Mouse (Mus musculus) intestine, postnatal 0 days (tissue): ENCODE results near the gene C1qtnf1. TPM values are rescaled to one million over a fixed set of nuclear protein-coding genes. Genes with fewer than 3 reads are reported as not detected.

ENCODE experiments used
- ATAC-seq: fragments of 200-750 bp; cut with Nextera tagmentation; 2 replicates; pipeline ENCODE4 v1.8.0; 2017; ENCODE audit warnings: mild to moderate bottlenecking, moderate TSS enrichment, moderate library complexity
- H3K27ac ChIP-seq: fragments of 300-500 bp; sonication (generic); 2 replicates; pipeline ENCODE4 v1.5.1; 2014; ENCODE audit warnings: mild to moderate bottlenecking, low read depth, low read length, moderate library complexity
- H3K27me3 ChIP-seq: fragments of 300-500 bp; sonication (generic); replicated peaks from 2 replicates; pipeline ENCODE4 v1.6.1; 2014; ENCODE audit warnings: low read length, mixed read lengths; ENCODE audit not compliant: control insufficient read depth, insufficient read depth
- H3K36me3 ChIP-seq: fragments of 300-500 bp; sonication (generic); 2 replicates; pipeline ENCODE4 v1.6.1; 2014; ENCODE audit warnings: mild to moderate bottlenecking, moderate library complexity; ENCODE audit not compliant: control insufficient read depth, insufficient read depth
- H3K4me1 ChIP-seq: fragments of 300-500 bp; sonication (generic); replicated peaks from 2 replicates; pipeline ENCODE4 v1.6.1; 2014; ENCODE audit warnings: antibody characterized with exemption, low read length, mixed read lengths; ENCODE audit not compliant: control insufficient read depth, insufficient read depth
- H3K4me2 ChIP-seq: fragments of 300-500 bp; sonication (generic); replicated peaks from 2 replicates; pipeline ENCODE4 v1.6.1; 2014; ENCODE audit warnings: low read depth, mild to moderate bottlenecking, moderate library complexity
- H3K4me3 ChIP-seq: fragments of 300-500 bp; sonication (generic); 2 replicates; pipeline ENCODE4 v1.5.1; 2014; ENCODE audit warnings: low read depth, low read length
- H3K9ac ChIP-seq: fragments of 300-500 bp; sonication (generic); 2 replicates; pipeline ENCODE4 v1.6.1; 2014; ENCODE audit warnings: mild to moderate bottlenecking, low read depth, low read length
- H3K9me3 ChIP-seq: fragments of 300-500 bp; sonication (generic); 2 replicates; pipeline ENCODE4 v1.6.1; 2016; ENCODE audit warnings: mixed run types; ENCODE audit not compliant: control insufficient read depth
- CTCF ChIP-seq: sonication (generic); IDR thresholded peaks from 2 replicates; pipeline ENCODE4 v1.5.1; 2016; ENCODE audit warnings: low read depth, mild to moderate bottlenecking, control low read depth, antibody characterized with exemption, moderate library complexity
- WGBS: fragments of 180-500 bp; shearing (Covaris S2); extraction: QIAGEN DNeasy Blood & Tissue Kit; methylation state at CpG from one replicate; pipeline ENCODE4 v1.1.7; 2014; 5-methylcytosine and 5-hydroxymethylcytosine counted together
- polyA plus RNA-seq: library from polyadenylated mRNA; unstranded; fragments of >200 nt; fragmentation: Nextera tagmentation; extraction: Ambion mirVana; gene quantifications from 2 replicates; pipeline ENCODE4 v1.2.1, GENCODE M21; 2015

Gene C1qtnf1
- polyA plus RNA-seq, 1 experiment from 2014 or later: 6.1 TPM

DNA sequence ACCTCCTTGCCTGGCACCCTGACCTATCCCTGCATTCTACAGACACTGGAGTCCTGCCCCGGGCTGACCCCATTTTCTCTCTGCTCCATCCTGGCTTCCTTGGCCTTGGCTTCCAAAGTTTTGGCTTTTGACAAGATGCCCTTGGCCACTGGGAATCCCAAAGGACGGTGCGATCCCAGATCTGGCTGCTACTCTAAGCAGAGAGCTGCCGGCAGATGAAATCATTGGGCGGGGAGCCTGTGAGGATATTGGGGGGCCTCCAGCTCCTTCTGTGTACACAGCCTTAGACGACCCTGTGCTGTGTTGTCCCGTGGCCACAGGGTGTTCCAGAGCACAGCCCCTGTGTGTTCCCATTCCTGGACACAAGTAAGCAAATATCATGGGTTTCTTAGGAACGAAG is 20.4 kb downstream of the C1qtnf1 start:
- H3K4me1 ChIP-seq: no peaks in the 10 kb centered on the region
- WGBS: 75% methylated on average over 8 of the region's 8 CpGs
- no peaks in the 10 kb centered on the region; the same call in 1 of the 2 replicates for H3K36me3 ChIP-seq
- H3K27me3 ChIP-seq: no peaks in the 10 kb centered on the region
- H3K4me2 ChIP-seq: no peak overlapping the region
- no peak for TF ChIP-seq CTCF
- no peak for ATAC-seq
- H3K9ac ChIP-seq: no peak overlapping the region
- no peaks in the 10 kb centered on the region for H3K9me3 ChIP-seq
- no peak overlapping the region for H3K4me3 ChIP-seq
- H3K27ac ChIP-seq: no peak overlapping the region

DNA sequence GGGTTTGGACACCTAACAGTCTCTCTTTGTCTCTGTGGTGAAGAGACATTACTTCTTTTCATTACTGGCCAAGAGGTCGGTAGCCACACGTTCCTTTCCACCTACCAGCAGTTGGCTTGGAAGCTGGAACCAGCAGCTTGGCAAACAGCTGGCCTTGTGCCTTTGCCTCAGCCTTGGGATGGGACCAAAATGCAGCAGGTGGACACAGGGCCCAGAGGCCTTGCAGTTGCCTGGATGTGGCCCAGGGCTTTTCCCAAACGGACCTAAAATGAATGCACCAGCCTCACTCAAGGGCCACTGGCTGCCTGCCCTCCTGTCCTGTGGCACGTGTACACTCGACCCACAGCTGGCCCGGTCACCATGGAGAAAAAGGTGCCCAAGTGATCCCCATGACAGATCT is 23.2 kb downstream of the C1qtnf1 start:
- no peak overlapping the region for H3K4me3 ChIP-seq
- no peak for ATAC-seq
- no peak for TF ChIP-seq CTCF
- H3K4me2 ChIP-seq: no peak overlapping the region
- 0 out of 2 replicates have a peak, but pooled peaks cover 3% of the 10 kb centered on the region for H3K4me1 ChIP-seq
- H3K9me3 ChIP-seq: no peaks in the 10 kb centered on the region
- H3K9ac ChIP-seq: no peak overlapping the region
- H3K27ac ChIP-seq: no peak overlapping the region
- 84% methylated on average over 6 of the region's 6 CpGs for WGBS
- no peaks in the 10 kb centered on the region for H3K27me3 ChIP-seq
- H3K36me3 ChIP-seq: no peaks in the 10 kb centered on the region

DNA sequence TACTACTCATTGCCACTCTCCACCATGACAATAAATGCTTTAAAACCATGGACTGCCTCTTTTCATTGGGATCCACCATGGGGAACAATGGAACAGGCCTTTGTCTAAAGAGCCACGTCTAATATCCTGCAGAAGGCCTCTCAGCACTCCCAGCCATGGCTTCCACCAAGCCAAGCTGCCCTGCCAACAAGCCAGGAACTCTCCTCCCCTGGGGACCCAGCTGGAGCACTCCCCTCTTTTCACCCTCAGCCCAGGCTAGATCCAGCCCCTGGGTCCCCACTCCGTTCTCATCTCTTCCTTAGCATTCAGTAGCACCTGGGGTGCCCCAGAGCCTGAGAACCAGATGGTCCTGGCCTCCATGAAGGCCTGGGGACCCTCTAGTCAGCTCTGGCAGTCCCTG is 25.0 kb downstream of the C1qtnf1 start:
- 0 out of 2 replicates have a peak, but pooled peaks cover 3% of the 10 kb centered on the region for H3K4me1 ChIP-seq

DNA sequence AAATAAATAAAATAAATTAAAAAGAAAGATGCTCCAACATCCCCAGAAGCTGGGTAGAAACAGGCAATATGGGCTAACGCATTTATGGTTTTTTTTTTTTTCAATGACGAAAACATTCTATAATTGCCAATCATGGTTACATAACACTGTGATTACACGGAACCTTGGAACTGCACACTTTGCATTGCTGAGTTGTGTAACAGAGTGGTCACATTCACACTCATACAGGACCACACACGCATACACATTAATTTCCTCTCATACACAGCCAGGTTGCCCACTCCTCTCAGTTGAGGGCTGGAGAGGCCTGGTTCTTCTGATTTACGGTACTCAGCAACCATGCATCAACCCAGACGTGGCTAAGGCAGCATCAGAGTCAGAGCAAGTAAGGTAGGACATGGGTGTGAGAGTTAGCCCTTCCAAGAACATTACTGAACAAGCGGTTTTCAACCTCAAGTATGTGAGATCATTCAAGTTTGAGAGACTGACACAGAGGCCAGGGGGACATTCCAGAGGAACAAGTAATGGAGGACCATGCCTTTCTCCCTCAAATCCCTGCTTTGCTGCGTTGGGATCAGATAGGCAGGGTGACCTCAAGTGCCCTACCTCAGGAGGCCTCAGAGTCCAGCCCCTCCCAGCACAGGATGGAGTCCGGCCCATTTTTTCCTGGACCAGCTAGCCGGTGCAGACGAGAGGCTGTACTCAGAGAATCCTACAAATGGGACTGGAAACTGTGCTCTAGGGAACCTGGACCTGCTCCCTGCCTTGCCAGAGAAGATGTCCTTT is 26.1 kb downstream of the C1qtnf1 start:
- 66% methylated on average over 11 of the region's 11 CpGs for WGBS
- no peaks in the 10 kb centered on the region for H3K27me3 ChIP-seq
- no peak for TF ChIP-seq CTCF
- H3K9ac ChIP-seq: no peak overlapping the region
- no peak overlapping the region for H3K4me2 ChIP-seq
- no peaks in the 10 kb centered on the region for H3K9me3 ChIP-seq
- H3K4me1 ChIP-seq: 0 out of 2 replicates have a peak, but pooled peaks cover 3% of the 10 kb centered on the region
- no peaks in the 10 kb centered on the region for H3K36me3 ChIP-seq
- no peak overlapping the region for H3K4me3 ChIP-seq
- ATAC-seq: no peak
- H3K27ac ChIP-seq: no peak overlapping the region

More for the DNA sequence above, 25.0 kb downstream of the C1qtnf1 start:
- no peaks in the 10 kb centered on the region for H3K9me3 ChIP-seq
- no peak for ATAC-seq
- H3K36me3 ChIP-seq: no peaks in the 10 kb centered on the region
- no peak for TF ChIP-seq CTCF
- H3K27ac ChIP-seq: no peak overlapping the region
- H3K4me2 ChIP-seq: no peak overlapping the region
- no peak overlapping the region for H3K4me3 ChIP-seq
- no peak overlapping the region for H3K9ac ChIP-seq
- WGBS: 83% methylated on average over 2 of the region's 2 CpGs
- H3K27me3 ChIP-seq: no peaks in the 10 kb centered on the region

DNA sequence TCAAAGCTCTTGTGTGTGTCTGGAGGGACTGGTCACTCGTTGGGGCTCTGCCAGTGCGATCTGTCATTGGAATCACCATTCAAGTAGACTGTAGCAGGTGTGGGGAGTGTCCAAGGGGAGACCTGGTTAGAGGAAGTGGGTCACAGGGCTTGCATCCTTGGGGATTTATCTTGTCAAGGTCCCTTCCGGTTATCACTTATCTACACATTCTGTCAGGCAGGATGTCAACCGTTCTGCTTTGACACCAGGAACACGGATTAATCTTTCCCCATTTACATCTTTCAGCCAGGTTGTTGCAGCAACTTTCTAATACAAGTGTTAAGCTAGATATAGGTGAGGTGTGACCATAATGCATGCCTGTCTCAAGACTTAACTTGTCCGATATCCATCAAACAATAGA is 27.8 kb downstream of the C1qtnf1 start:
- WGBS: 72% methylated on average over 6 of the region's 6 CpGs
- H3K4me2 ChIP-seq: no peak overlapping the region
- no peak overlapping the region for H3K27ac ChIP-seq
- H3K27me3 ChIP-seq: no peaks in the 10 kb centered on the region
- no peak overlapping the region for H3K9ac ChIP-seq
- no peaks in the 10 kb centered on the region for H3K9me3 ChIP-seq
- no peak for ATAC-seq
- H3K4me1 ChIP-seq: 0 out of 2 replicates have a peak, but pooled peaks cover 3% of the 10 kb centered on the region
- no peak for TF ChIP-seq CTCF
- H3K36me3 ChIP-seq: no peaks in the 10 kb centered on the region
- no peak overlapping the region for H3K4me3 ChIP-seq

DNA sequence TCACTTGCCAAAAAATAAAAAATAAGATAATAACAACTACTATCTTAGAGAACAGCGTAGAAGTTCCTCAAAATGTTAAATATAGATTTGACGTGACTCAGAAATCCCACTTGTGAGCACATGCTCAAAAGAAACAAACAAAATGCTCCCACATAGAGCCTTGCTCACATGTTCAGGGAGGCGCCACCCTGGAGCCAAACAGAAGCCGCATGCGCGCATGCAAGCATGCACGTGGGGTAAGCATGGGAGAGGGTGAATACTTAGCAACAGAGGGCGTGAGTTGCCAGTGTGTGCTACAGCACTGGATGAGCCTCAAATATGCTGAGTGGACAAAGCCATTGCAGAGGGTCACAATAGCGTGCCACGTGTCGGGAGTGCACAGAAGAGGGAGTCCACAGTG is 28.9 kb downstream of the C1qtnf1 start:
- H3K4me2 ChIP-seq: no peak overlapping the region
- 74% methylated on average over 11 of the region's 11 CpGs for WGBS
- 0 out of 2 replicates have a peak, but pooled peaks cover 3% of the 10 kb centered on the region for H3K4me1 ChIP-seq
- ATAC-seq: no peak
- H3K9me3 ChIP-seq: no peaks in the 10 kb centered on the region
- H3K27me3 ChIP-seq: no peaks in the 10 kb centered on the region
- TF ChIP-seq CTCF: no peak
- no peaks in the 10 kb centered on the region for H3K36me3 ChIP-seq
- H3K4me3 ChIP-seq: no peak overlapping the region
- no peak overlapping the region for H3K9ac ChIP-seq
- H3K27ac ChIP-seq: no peak overlapping the region
